Mouse (Mus musculus) spleen, embryonic (tissue): ENCODE data around the gene Galp.

Experiments
- CTCF ChIA-PET: fragments of 350-600 bp; sonication (Branson Sonifier 250); formaldehyde crosslinking; loops from one replicate; lab custom pipeline; 2022; lab: Charles Lee

Galp gene

DNA sequence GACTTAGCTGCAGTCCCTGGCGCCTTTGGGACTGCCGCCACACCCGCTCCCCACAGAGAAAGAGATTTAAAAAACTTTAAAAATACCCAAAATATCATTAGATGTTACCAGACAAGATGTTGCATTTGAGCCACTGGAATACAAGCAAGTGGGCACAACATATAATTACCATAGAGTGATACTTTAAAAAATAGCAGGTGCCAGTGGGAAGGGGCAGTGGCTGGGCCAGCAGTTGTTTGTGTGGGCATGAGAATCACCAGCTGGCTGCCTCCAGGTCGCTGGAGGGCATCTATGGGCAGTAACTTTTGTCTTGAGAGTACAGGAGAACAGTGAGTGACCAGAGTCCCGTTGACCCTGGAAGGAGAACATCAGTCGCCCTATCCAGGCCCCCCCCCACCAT lies 55.5 kb downstream of the Galp start, which contains the start of gene Epp13:
Gene Epp13 (plus strand): TSS at position 301 of the 400 bp plus-strand sequence.
- CTCF ChIA-PET: no interaction called here

- CTCF ChIA-PET: no interaction called here
Observed at GRCm38 (mm10) chr7:6254451-6254850, 57.6 kb downstream of the Galp start.

DNA sequence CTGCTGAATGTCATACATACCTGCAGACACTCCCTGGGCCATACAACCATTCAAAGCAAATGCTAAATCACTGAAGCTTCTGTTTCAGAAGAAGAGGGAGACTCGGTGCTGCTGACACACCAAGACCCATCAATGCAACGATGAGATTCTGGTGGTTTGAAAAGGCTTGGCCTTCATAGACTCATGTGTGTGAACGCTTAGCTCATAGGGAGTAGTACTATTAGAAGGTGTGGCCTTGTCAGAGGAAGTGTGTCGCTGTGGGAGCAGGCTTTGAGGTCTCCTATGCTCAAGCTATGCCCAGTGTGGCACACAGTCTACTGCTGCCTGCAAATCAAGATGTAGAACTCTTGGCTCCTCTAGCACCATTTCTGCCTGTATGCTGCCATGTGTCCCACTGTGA lies 60.5 kb downstream of the Galp start:
- CTCF ChIA-PET: no interaction called here

DNA sequence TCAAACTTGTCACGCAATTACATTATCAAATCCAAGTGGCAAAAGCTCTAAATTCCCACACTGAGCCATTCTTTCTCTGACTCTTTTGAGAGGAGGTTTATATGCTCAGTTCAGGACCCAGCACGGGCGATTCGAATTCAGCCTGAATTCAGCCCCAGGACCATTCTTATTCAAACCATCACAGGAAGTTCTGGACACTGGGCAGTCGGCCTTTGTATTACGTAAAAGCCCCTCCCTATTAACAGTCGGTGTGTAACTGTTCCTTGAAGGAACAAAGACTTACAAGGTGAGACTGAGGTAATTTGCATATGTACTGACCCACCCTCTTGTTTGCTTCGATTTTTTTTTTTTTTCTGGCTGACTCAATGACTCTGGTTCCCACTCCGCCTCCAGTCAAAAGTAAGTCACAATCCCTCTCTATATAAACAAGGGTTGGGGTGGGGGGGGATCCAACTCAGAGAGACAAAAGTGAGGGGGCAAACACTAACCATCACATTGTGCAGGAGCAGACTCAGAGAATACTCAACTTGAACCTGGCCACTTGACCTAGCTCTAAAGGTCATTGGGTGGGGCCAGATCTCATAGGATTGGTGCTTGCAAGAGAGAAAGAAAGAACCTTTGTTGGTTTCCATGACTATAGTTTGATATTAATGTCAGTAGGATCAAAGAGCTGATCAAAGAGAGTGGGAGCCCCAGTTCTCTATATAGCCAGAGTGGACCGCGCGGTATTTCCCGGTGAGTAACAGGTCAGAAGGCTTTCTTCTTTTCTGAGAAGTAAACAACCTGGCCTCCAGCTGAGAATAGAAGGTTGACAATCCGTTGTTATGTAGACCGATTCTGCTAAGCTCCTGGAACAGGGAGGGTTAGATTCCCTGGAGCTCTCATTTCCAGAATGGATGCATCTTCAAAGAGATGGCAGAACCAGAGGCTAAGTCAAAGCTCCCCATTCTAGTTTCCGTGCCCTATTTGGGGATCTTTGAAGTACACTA lies 61.6 kb downstream of the Galp start:
- CTCF ChIA-PET: no interaction called here

- CTCF ChIA-PET: interaction anchor here (0.6 kb wide), 1 partner anchor 174 kb away, joined by 3 read pairs; no protein-coding TSS in a partner anchor
Observed at GRCm38 (mm10) chr7:6260004-6260403, 63.1 kb downstream of the Galp start.

DNA sequence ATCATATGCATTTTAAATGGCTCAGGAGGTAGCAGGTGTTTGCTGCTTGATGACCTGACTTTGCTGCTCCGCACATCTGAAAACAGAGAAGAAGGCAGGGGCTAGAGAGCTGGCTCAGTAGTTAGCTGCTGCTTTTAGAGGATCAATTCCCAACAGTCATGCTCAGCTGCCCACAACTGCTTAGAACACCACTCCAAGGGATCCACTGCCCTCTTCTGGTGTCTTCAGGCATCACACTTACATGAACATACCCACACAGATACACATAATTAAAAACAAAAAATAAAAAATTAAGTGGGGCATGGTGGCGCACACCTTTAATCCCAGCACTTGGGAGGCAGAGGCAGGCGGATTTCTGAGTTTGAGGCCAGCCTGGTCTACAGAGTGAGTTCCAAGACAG lies 65.2 kb downstream of the Galp start:
- CTCF ChIA-PET: interaction anchor here (0.6 kb wide), 1 partner anchor 172 kb away, joined by 3 read pairs; no protein-coding TSS in a partner anchor

DNA sequence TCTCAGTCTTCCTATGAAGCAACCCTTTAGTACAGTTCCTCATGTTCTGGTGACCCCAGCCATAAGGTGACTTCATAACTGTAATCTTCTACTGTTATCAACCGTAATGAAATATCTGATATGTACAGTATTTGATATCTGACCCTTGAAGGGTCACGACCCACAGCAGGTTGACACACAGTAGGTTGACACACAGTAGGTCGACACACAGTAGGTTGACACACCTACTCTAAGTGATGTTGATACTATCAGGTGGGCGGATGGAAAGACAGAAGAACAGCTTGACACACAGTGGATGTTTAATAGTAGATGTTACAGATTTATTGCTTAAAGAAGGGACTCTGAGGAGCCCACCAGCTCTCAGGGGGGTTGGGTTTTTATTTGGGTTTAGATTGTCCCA lies 66.1 kb downstream of the Galp start:
- CTCF ChIA-PET: interaction anchor here (0.7 kb wide), 1 partner anchor 9 kb away, joined by 5 read pairs; no protein-coding TSS in a partner anchor

DNA sequence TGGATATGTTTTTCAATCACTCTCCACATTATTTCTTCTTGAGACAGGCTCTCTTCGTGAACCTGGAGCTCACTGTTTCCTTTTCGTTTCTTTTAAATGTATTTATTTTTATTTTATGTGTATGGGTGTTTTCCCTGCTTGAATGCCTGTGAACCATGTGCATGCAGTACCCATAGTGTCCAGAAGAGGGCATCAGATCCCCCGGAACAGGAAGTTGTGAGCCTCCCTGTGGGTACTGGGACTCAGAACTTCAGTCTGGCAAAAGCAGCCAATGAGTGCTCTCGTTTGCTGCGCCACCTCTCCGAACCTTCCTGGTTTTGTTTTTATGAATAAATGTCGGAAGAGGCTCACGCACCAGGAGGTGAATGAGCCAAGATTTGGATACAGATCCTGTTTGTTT lies 68.8 kb downstream of the Galp start:
- CTCF ChIA-PET: no interaction called here
